Mouse (Mus musculus) limb, embryonic 11.5 days (tissue): ENCODE results near the gene Rpl36a-ps1. TPM values are rescaled to one million over a fixed set of nuclear protein-coding genes. Genes with fewer than 3 reads are reported as not detected.
A peak's percentile ranks its signal among the peaks of the same experiment; 100 is the strongest.
"Not testable (repeated sequence)": the region's sequence is repeated elsewhere in the genome, so short reads cannot be mapped to it uniquely, and the experiment has no call there.

Experiments used
- ATAC-seq: fragments of 200-750 bp; cut with Nextera tagmentation; 2 replicates; pipeline ENCODE4 v1.8.0; 2017; ENCODE audit warnings: low read depth; ENCODE audit not compliant: insufficient number of reproducible peaks, low FRiP score, low TSS enrichment
- DNase-seq: peaks from one replicate; pipeline ENCODE4 v3.0.0-alpha.2; 2015; ENCODE audit warnings: low spot score
- H3K27ac ChIP-seq: fragments of 300-500 bp; sonication (generic); replicated peaks from 2 replicates; pipeline ENCODE4 v1.5.1; 2014; ENCODE audit warnings: low read depth, mild to moderate bottlenecking, low read length
- H3K27me3 ChIP-seq: fragments of 300-500 bp; sonication (generic); 2 replicates; pipeline ENCODE4 v1.6.1; 2014; ENCODE audit warnings: mild to moderate bottlenecking, low read length, mixed read lengths; ENCODE audit not compliant: control insufficient read depth, insufficient read depth
- H3K36me3 ChIP-seq: fragments of 300-500 bp; sonication (generic); 2 replicates; pipeline ENCODE4 v1.6.1; 2014; ENCODE audit warnings: mild to moderate bottlenecking, low read length, moderate library complexity, mixed read lengths; ENCODE audit not compliant: control insufficient read depth, insufficient read depth
- H3K4me1 ChIP-seq: fragments of 300-500 bp; sonication (generic); 2 replicates; pipeline ENCODE4 v1.6.1; 2014; ENCODE audit warnings: low read length, mixed read lengths; ENCODE audit not compliant: control insufficient read depth, insufficient read depth
- H3K4me2 ChIP-seq: fragments of 300-500 bp; sonication (generic); 2 replicates; pipeline ENCODE4 v1.6.1; 2014; ENCODE audit warnings: low read depth, mild to moderate bottlenecking, moderate library complexity; ENCODE audit not compliant: severe bottlenecking
- H3K4me3 ChIP-seq: fragments of 300-500 bp; sonication (generic); 2 replicates; pipeline ENCODE4 v1.5.1; 2014; ENCODE audit warnings: low read depth, low read length
- H3K9ac ChIP-seq: fragments of 300-500 bp; sonication (generic); 2 replicates; pipeline ENCODE4 v1.6.1; 2014; ENCODE audit warnings: mild to moderate bottlenecking, low read length
- H3K9me3 ChIP-seq: fragments of 300-500 bp; sonication (generic); 2 replicates; pipeline ENCODE4 v1.6.1; 2016; ENCODE audit warnings: low read length; ENCODE audit not compliant: control insufficient read depth
- WGBS: fragments of 180-500 bp; shearing (Covaris S2); extraction: QIAGEN DNeasy Blood & Tissue Kit; methylation state at CpG from one replicate; pipeline ENCODE4 v1.1.7; 2014; 5-methylcytosine and 5-hydroxymethylcytosine counted together
- polyA plus RNA-seq: library from polyadenylated mRNA; unstranded; fragments of >200 nt; fragmentation: Nextera tagmentation; extraction: Ambion mirVana; gene quantifications from 2 replicates; pipeline ENCODE4 v1.2.1, GENCODE M21; 2014

The Rpl36a-ps1 gene
- polyA plus RNA-seq, result 1.6 and 1.8 TPM in 2 replicates

GRCm38 (mm10) chr14:98994218-98994617, at the start of gene Rpl36a-ps1:
Rpl36a-ps1 (minus strand) TSS chr14:98994318.
- 96% methylated on average over 7 of the region's 7 CpGs for WGBS
- Histone ChIP-seq H3K9ac (no peak within 1 kb of the TSS), H3K36me3 (no peaks in the 10 kb centered on the region), H3K4me1 (no peaks in the 10 kb centered on the region), H3K27ac (no peak within 1 kb of the TSS), H3K4me3 (no peak within 1 kb of the TSS), H3K9me3 (no peaks in the 10 kb centered on the region), H3K27me3 (no peaks in the 10 kb centered on the region), H3K4me2 (no peak within 1 kb of the TSS)
- no peak for ATAC-seq
- DNase-seq, result no peak

GRCm38 (mm10) chr14:99043499-99043898, 49.4 kb upstream of the Rpl36a-ps1 start:
- H3K9ac ChIP-seq, result no peak overlapping the region
- H3K27me3 ChIP-seq, result no peaks in the 10 kb centered on the region
- H3K36me3 ChIP-seq, result no peaks in the 10 kb centered on the region
- DNase-seq (no peak), ATAC-seq (no peak)
- H3K4me1 ChIP-seq, result peaks cover 9% of the 10 kb centered on the region
- WGBS, result 65% methylated on average over 1 of the region's 1 CpGs
- H3K4me2 ChIP-seq, result peak overlapping the region; percentile 47; the same call in 1 of the 2 replicates
- H3K4me3 ChIP-seq, result no peak overlapping the region
- no peaks in the 10 kb centered on the region for H3K9me3 ChIP-seq
- H3K27ac ChIP-seq, result no peak overlapping the region

- Histone ChIP-seq H3K9me3 (no peaks in the 10 kb centered on the region), H3K36me3 (no peaks in the 10 kb centered on the region), H3K4me1 (peaks cover 9% of the 10 kb centered on the region), H3K9ac (no peak overlapping the region), H3K4me3 (no peak overlapping the region), H3K4me2 (no peak overlapping the region), H3K27ac (no peak overlapping the region), H3K27me3 (no peaks in the 10 kb centered on the region)
- DNase-seq (no peak), ATAC-seq (no peak)
- 77% methylated on average over 4 of the region's 4 CpGs for WGBS
Observed at GRCm38 (mm10) chr14:99041416-99041815, 47.3 kb upstream of the Rpl36a-ps1 start.

GRCm38 (mm10) chr14:99039308-99039707, 45.2 kb upstream of the Rpl36a-ps1 start:
- H3K4me3 ChIP-seq, ATAC-seq, H3K4me1 ChIP-seq, H3K27me3 ChIP-seq, H3K36me3 ChIP-seq, H3K9ac ChIP-seq, H3K4me2 ChIP-seq, H3K27ac ChIP-seq, H3K9me3 ChIP-seq: not testable (repeated sequence)
- DNase-seq, result peak; percentile 15
- 88% methylated on average over 5 of the region's 5 CpGs for WGBS

GRCm38 (mm10) chr14:99037703-99038102, 43.6 kb upstream of the Rpl36a-ps1 start:
- Histone ChIP-seq H3K27ac (no peak overlapping the region), H3K36me3 (peaks cover 2% of the 10 kb centered on the region; the same call in 1 of the 2 replicates), H3K4me1 (no peaks in the 10 kb centered on the region), H3K4me3 (no peak overlapping the region), H3K9me3 (no peaks in the 10 kb centered on the region), H3K4me2 (no peak overlapping the region), H3K9ac (no peak overlapping the region), H3K27me3 (no peaks in the 10 kb centered on the region)
- WGBS, result 95% methylated on average over 2 of the region's 2 CpGs
- DNase-seq (no peak), ATAC-seq (no peak)

- Histone ChIP-seq H3K9me3 (no peaks in the 10 kb centered on the region), H3K4me2 (no peak overlapping the region), H3K9ac (no peak overlapping the region), H3K27me3 (no peaks in the 10 kb centered on the region), H3K36me3 (peaks cover 2% of the 10 kb centered on the region; the same call in 1 of the 2 replicates), H3K4me3 (no peak overlapping the region), H3K4me1 (no peaks in the 10 kb centered on the region), H3K27ac (no peak overlapping the region)
- ATAC-seq (no peak), DNase-seq (no peak)
- WGBS, result 72% methylated on average over 4 of the region's 4 CpGs
Observed at GRCm38 (mm10) chr14:99036039-99036438, 41.9 kb upstream of the Rpl36a-ps1 start.

GRCm38 (mm10) chr14:99034851-99035250, 40.7 kb upstream of the Rpl36a-ps1 start:
- not testable (repeated sequence) for H3K4me1 ChIP-seq, ATAC-seq, H3K4me3 ChIP-seq, H3K4me2 ChIP-seq, H3K36me3 ChIP-seq, H3K27ac ChIP-seq, H3K9ac ChIP-seq, DNase-seq, H3K9me3 ChIP-seq, H3K27me3 ChIP-seq
- 94% methylated on average over 8 of the region's 8 CpGs for WGBS

GRCm38 (mm10) chr14:99032596-99032995, 38.5 kb upstream of the Rpl36a-ps1 start:
- Histone ChIP-seq H3K4me2 (no peak overlapping the region), H3K9ac (no peak overlapping the region), H3K27ac (no peak overlapping the region), H3K36me3 (peaks cover 2% of the 10 kb centered on the region; the same call in 1 of the 2 replicates), H3K4me1 (no peaks in the 10 kb centered on the region), H3K4me3 (no peak overlapping the region), H3K27me3 (no peaks in the 10 kb centered on the region), H3K9me3 (no peaks in the 10 kb centered on the region)
- ATAC-seq (no peak), DNase-seq (peak; percentile 20)
- WGBS, result 81% methylated on average over 5 of the region's 5 CpGs

GRCm38 (mm10) chr14:99031337-99031873, 37.3 kb upstream of the Rpl36a-ps1 start:
- H3K4me3 ChIP-seq, result no peak overlapping the region
- 86% methylated on average over 5 of the region's 5 CpGs for WGBS
- H3K27me3 ChIP-seq, result no peaks in the 10 kb centered on the region
- H3K36me3 ChIP-seq, result peaks cover 2% of the 10 kb centered on the region; the same call in 1 of the 2 replicates
- peak; percentile 18 for DNase-seq
- H3K4me2 ChIP-seq, result no peak overlapping the region
- H3K9ac ChIP-seq, result no peak overlapping the region
- ATAC-seq, result no peak
- H3K4me1 ChIP-seq, result no peaks in the 10 kb centered on the region
- no peaks in the 10 kb centered on the region for H3K9me3 ChIP-seq
- H3K27ac ChIP-seq, result no peak overlapping the region
